8 mouse cellular contexts compared by ENCODE assay signal in the genomic region with DNA sequence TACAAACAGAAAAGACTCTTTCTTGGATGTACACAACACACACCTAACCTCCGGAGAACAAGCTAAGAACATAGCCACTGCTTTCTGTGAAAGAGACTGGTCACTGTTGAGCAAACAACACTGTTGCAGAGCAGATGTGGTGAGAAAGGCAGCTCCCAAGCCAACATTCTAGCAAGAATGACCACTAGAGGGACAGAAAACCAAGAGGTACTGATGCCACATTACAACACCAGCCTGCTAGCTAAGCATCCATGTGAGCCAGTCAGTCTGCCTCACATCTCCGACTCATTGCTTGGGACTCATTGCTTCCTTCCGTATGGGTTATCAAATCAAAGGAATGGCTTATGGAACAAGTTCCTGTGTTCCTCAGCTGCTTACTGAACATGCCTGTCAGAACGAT. TPM values are rescaled to one million over a fixed set of nuclear protein-coding genes. Genes with fewer than 3 reads are reported as not detected.
DNase-seq lines count a peak whose midpoint lies in the region; ATAC-seq lines count a peak whose summit lies in the region.

No protein-coding gene starts in this region.

- H3K9me3 ChIP-seq in liver, embryonic 16.5 days (replicated peaks; ENCODE audit: control insufficient read depth, low read length) = no peaks in the 10 kb centered on the region

- H3K4me2 ChIP-seq in liver, embryonic 16.5 days (ENCODE audit: low read depth, low read length) = no peak overlapping the region

- H3K27ac ChIP-seq in liver, embryonic 16.5 days (ENCODE audit: low read length) = no peak overlapping the region

- H3K27me3 ChIP-seq in liver, embryonic 16.5 days (ENCODE audit: control insufficient read depth, insufficient read depth, low read depth, low read length) = no peaks in the 10 kb centered on the region

- 56% methylated on average over 4 of the region's 4 CpGs for WGBS in liver, embryonic 16.5 days (ENCODE audit: insufficient replicate concordance)

- H3K4me1 ChIP-seq in liver, embryonic 16.5 days (ENCODE audit: control insufficient read depth, low read depth, low read length) = peaks cover 4% of the 10 kb centered on the region

- no peak overlapping the region for H3K9ac ChIP-seq in liver, embryonic 16.5 days (ENCODE audit: low read depth, low read length)

- H3K4me3 ChIP-seq in liver, embryonic 16.5 days (ENCODE audit: low read depth, low read length) = no peak overlapping the region

- peak; percentile 32 for DNase-seq in heart, adult 8-10 months (ENCODE audit: low spot score)
- DNase-seq in heart, postnatal 4 days = no peak
- peak; percentile 29 for DNase-seq in CD4-positive helper T cell, adult 2 months (ENCODE audit: low read depth, low spot score)
- peak; percentile 69 for DNase-seq in brain, adult 2 months (ENCODE audit: low read depth, low spot score)
- peak; percentile 36 for DNase-seq in yolk sac, embryonic 10.5 days (ENCODE audit: low spot score)
- no peak for DNase-seq in right cerebral cortex, postnatal 36 days (ENCODE audit: low spot score in 2 of 2)
- DNase-seq in urinary bladder, postnatal 4 days (ENCODE audit: low spot score in 2 of 2) = no peak

- peaks cover 13% of the 10 kb centered on the region for H3K36me3 ChIP-seq in liver, embryonic 16.5 days (ENCODE audit: control insufficient read depth, insufficient read depth)

- peak; percentile 47 for ATAC-seq in liver, embryonic 16.5 days (ENCODE audit: low read depth)

RNA-seq across cellular contexts. Expression of a gene that starts 18.8 kb away (rescaled TPM):
- total RNA-seq in heart, adult 8-10 months (2022) = 10 to 100 TPM; 24.8 to 30.3 (median 28.6) TPM
- 10 to 100 TPM; 42.0 to 44.8 TPM for total RNA-seq in heart, postnatal 4 days (2021)
- polyA plus RNA-seq in liver, embryonic 16.5 days (2015; fragmentation: Nextera tagmentation; extraction: Ambion mirVana) = 7.1 and 8.0 TPM in 2 replicates

Comparison
In these comparisons a context has a peak if more than half of its experiments do, and no peak if none do; other contexts are left out.
1. DNase-seq: peak in heart, adult 8-10 months (single experiment), CD4-positive helper T cell, adult 2 months (single experiment), brain, adult 2 months (single experiment) and yolk sac, embryonic 10.5 days (single experiment); none in heart, postnatal 4 days (single experiment), right cerebral cortex, postnatal 36 days (0 of 2) and urinary bladder, postnatal 4 days (0 of 2).